Mouse (Mus musculus) large intestine, adult 2 months (tissue): Measurements from ENCODE around the gene Lrig1. TPM values are rescaled to one million over a fixed set of nuclear protein-coding genes. Genes with fewer than 3 reads are reported as not detected.

Experiments
- DNase-seq: peaks from one replicate; pipeline ENCODE4 v3.0.0-alpha.2; 2012; ENCODE audit warnings: low read depth, low spot score
- WGBS: fragments of 180-500 bp; shearing (Covaris S2); methylation state at CpG from one replicate; pipeline ENCODE4 v1.1.7; 2018; 5-methylcytosine and 5-hydroxymethylcytosine counted together
- polyA plus RNA-seq: library from polyadenylated mRNA; depleted of rRNA; stranded (reverse); fragments of >200 nt; gene quantifications from 2 replicates; pipeline ENCODE4 v1.2.3, GENCODE M21; 2012

Gene Lrig1
- polyA plus RNA-seq, 1 experiment: 35.5 TPM

DNA sequence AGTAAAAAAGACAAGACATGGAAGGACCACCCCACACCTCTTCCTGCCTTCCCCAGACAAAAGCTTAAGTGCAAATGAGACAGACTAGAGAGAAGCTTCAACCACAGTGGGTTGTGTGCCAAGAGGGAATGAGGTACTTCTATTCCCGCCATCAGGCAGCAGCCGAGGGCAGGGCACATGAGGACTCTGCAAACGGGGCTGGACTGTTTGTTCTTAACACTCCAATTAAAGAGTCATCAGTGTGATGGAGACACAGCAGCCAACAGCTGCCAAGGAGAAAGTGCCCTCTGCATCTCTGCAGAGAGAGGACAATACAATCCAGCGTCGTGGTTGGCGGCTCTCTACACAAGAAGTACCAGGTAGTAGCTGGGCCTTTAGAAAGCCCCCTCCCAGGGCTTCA, 71.2 kb downstream of the Lrig1 start:
- no peak for DNase-seq
- WGBS: 26% methylated on average over 6 of the region's 6 CpGs

DNA sequence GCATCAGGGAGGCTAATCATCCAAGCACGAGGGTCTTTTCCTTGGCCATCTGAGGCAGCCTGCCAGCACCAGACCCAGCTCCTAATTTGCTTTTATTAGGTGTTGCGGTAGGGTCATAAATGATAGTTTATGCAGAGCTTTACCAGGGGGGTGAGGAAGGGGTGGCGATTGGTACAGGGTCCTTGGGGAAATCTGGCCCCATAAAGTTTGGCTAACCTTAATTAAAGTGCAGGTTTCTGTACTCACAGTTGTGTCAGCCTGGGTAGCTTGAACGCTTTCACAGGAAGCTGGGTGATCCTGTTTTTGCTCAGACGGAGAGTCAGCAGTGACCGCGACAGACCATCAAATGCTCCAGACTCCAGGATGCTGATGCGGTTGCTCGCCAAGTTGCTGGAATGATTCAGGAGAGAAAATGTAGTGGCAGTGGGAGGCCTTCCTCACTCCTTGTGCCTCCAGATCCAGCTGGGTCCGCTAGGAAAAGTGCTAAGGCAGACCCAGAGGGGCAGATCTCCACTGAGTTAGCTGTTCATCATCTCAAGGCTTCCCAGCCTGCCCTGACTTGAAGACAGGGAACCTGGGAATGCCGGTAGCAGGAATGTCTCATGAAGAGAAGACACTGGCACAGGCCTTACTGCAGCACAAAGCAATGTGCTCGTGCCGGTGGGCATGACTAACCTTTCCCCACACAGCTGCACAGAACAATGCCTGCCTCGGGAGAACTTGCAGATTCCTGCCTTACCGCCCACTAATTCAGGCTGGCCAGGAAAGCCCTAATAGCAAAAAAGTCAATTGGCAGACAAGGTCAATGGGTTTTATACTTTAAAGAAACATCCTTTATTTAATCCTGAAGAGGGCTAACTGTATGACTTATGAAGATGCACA, 72.0 kb downstream of the Lrig1 start:
- no peak for DNase-seq
- WGBS: 68% methylated on average over 15 of the region's 15 CpGs

DNA sequence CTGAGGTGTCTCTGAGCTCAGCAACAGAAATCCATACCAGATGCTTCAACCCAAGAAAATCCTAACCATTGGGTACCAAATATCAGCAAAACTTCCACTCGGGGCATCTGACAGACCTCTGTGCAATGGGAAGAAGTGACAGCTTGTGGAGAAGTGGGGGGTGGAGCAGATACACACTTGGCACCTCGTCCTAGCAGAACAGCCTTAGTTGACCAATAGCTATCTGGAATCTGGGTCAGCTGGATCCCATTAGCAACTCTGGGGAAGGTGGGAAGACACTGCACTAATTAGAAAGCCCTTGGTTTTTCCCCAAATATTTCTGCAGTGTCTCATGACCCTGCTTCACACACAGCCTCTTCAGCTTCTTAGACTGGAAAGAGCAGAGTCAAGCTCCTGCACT, 73.2 kb downstream of the Lrig1 start:
- DNase-seq: no peak
- 30% methylated on average over 2 of the region's 2 CpGs for WGBS

DNA sequence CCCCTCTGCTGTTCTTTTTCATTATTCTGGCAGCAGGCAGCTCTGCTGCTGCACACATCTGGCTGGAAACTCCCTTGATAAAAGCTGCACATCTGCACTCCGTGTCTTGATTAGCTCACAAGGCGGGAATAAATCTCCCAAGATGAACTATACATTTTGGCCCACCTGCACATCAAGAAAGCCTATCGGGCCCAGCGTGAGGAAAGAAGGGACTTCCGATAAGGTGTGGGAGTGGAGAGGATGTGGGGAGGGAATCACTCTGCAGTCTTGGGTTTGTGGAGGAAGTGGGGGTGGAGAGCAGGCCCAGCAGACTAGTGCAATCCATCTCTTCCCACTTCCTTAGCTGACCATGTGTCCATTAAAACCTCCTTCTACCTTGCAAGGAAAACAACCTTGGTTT, 74.1 kb downstream of the Lrig1 start:
- DNase-seq: no peak
- 67% methylated on average over 5 of the region's 5 CpGs for WGBS

DNA sequence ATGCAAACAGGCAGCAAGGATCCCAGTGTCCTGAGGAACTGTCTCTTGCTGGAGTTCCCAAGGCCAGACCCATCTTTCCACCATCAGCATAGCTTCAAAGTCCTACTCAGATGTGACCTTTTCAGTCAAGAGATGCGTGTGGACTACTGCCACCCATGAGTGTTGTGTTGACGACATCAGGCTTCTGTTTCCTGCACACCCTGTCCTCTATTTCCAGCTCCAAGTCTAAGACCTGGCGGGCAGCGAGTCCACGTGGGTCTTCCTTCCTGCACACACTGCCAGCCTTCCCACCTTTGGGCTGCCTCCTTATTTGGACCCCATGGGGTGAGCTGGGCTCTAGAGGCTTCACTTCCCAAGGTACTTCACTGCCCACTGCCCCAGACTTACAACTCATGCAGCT, 75.4 kb downstream of the Lrig1 start:
- WGBS: 79% methylated on average over 5 of the region's 5 CpGs
- DNase-seq: no peak

DNA sequence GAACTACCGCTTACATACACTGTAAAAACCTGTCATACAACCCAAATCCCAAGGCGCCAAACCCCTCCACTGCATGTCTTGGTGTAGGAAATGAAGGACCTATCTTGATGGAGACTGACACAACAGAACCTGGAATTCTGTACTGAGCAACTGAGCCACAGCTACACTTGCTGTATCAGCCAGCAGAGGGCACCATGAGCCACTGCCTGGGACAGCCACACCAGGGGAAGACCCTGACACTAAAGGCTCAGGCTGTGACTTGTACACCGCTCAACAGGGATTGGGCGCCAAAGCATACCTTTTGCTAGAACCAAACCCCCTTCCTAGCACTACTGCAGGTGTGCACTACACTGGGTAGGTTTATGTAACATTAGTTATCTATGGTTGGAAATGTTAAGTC, 77.0 kb downstream of the Lrig1 start:
- WGBS: 82% methylated on average over 4 of the region's 4 CpGs
- no peak for DNase-seq

DNA sequence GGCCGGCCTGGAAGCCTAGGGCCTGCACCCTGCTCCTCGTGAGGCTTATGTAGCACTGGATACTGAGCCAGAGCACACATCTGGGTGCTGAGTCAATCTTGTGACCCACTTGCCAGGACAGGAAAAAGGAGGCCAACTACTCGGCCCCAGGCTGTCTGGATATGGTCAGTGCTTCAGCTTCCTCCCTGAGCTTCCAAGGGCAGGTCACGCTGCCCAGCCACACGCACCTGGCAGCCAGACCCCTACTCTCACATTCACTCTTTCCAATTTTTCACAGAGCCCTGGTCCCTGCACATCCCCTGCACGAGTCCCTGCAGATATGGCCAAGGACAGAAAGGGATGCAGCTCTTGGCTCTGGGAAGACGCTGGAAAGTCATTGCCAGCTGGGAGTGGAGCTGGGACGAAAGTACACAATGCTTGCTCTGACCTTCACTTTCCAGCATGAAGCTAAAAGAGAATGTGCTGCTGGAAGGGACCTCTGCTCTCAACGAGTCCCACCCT, 79.1 kb downstream of the Lrig1 start:
- no peak for DNase-seq
- 58% methylated on average over 9 of the region's 9 CpGs for WGBS

DNA sequence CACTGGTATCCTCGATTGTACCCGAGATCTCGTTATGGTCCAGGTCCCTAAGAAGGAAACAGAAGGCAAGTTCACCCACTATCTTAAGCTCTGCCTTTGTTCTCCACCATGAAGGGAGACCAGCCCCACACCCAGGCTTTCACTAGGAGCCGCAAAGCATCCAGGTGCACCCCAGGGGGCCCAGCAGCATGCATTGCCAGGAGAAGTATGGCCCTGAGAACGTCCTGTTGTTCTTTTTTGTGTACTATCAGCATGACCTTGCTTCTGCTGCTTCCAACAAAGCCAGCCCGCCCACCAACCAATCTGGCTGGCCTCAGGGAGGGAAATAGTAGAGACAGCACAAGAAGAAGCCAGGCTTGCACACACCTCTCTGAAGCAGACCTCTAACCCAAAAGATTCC, 79.7 kb downstream of the Lrig1 start:
- WGBS: 74% methylated on average over 6 of the region's 6 CpGs
- no peak for DNase-seq

DNA sequence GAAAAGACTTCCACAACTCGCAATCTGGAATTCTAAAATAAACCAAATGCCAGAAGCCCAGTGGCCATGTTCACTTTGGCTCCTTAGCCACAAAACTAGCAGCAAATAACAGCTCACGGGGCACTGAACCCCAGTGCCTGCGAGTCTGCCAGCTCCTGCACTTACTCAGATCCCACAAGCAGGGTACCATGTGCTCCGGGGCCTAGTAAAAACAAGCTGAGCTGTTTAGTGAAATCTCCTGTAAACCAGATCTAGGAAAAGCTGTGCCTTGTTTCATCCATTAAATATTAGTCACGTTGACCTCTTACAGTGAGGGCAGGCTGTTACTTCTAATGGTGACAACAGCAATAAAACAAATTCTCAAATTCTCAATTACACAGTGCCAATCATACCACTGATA, 81.3 kb downstream of the Lrig1 start:
- WGBS: 78% methylated on average over 5 of the region's 5 CpGs
- DNase-seq: no peak

DNA sequence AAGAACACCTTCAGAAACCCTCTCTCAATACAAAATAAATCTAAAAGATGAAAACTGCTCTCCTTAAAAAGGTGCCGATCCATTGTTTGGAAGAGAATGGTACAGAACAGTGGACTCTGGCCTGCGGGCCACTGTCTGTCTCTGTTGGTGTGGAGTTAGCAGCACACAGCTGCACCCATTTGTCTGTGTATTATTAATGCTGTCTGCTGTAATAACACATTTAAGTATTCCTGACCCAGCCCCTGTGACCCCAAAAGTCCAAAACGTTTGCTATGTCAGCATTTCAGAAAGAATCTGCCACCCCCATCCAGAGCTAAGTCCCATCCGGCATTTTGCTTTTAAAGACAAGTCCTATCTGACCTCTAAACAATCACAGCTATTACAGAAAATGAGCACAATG, 84.0 kb downstream of the Lrig1 start:
- no peak for DNase-seq

DNA sequence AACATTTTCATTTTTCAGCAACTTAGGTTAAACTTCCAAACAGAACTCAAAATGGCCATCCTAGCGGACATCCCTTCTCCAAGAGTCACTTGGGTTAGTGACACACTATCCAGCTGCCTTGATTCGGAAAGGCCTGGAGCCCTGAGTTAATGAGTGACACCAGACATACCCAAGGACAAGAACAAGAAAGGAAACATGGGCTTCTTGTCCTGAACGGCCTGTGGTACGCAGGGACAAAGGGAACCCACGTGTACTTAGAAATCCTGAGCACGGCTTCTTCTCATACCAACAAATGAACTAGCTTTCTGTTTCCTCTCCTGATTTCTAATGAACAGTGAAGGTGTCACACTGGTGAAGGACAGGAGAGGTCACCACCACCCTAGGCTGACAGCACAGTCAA, 85.6 kb downstream of the Lrig1 start:
- DNase-seq: no peak
- 72% methylated on average over 6 of the region's 6 CpGs for WGBS

More for the DNA sequence above, 84.0 kb downstream of the Lrig1 start:
- 70% methylated on average over 4 of the region's 4 CpGs for WGBS

DNA sequence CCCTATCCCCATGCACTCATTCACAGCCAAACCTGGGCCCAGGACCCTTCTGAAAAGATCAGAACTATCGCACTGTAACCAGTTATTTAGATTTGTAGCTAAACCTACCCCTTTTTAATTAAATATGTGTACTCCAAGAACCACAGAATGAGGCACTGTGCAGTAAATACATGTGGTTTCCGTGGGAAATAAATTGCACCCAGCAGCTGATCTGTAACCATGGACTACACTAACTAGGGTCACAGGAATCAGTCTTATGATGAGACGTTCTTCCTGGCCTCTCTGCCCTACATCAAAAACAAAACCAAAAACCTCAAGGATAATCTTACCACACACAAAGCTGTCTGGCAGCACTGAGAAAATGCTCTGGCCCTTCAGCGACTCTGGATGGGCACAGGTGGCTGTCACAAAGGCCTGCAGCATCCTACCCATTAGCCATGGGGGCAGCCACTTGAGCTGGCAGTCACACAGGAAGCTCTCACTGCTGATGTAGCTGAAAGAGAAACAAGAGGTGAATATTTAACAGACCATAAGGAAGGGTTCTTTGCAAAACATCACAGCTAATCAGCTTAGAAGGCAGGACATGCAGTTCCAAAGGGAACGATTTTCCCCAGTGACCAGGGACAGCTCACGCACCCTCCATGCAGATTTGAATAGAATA, 86.6 kb downstream of the Lrig1 start:
- 57% methylated on average over 6 of the region's 6 CpGs for WGBS
- DNase-seq: no peak

DNA sequence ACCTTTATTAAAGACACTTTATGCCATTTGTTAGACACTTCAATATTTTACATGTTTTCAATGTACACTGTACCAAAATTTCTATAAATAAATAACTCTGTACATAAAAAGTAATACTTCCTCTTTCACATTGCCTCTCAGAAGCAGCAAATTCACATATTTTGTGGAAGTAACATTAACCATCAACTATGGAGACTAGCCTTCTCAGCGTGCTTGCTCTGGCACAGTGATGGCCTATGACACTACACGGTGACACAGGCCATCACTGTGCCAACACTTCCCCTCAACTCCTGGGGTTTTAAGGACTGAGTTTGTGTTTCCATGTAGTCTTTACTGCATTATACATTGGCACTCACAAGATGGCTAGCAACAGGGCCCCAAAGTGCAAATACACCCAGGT, 95.4 kb downstream of the Lrig1 start:
- no peak for DNase-seq
- WGBS: 71% methylated on average over 2 of the region's 2 CpGs

DNA sequence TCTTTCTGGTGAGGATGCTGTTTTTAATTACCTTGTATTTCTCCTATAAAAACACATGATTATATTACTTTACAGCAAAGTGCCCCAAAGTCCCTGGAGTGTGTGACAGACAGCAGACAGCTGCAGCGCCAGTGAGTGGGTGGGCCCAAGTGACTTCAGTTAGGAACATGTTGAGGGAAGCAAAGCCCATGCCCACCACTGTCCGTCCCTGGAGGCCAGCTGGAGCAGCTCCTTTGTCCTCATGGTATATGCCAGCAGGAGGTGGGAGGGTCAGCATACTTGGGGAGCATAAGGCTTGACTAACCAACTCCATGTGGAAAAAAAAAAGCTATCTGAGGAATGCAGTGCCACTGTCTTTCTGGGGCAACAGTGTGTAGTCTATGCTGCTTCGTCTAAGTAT, 95.9 kb downstream of the Lrig1 start:
- WGBS: 66% methylated on average over 3 of the region's 3 CpGs
- no peak for DNase-seq

DNA sequence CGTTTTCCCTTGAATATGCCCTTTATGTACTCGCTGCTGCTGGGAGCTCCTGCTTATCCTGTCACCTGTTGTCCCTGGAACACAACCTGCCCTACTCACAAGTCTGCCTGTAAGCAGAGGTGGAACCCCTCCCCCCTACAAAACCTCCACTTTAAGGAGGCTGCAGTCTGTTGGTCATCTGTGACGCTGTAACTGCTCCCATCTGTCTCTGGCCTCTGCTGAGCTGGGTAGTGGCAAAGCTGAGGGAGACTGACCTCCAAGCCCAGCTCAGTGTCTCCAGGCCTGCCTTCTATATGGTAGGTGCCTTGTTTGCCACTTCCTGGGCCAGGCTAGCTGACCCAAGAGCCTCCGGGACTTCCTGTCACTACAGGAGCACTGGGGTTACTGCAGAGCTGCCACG, 98.1 kb downstream of the Lrig1 start:
- 57% methylated on average over 5 of the region's 5 CpGs for WGBS
- no peak for DNase-seq

DNA sequence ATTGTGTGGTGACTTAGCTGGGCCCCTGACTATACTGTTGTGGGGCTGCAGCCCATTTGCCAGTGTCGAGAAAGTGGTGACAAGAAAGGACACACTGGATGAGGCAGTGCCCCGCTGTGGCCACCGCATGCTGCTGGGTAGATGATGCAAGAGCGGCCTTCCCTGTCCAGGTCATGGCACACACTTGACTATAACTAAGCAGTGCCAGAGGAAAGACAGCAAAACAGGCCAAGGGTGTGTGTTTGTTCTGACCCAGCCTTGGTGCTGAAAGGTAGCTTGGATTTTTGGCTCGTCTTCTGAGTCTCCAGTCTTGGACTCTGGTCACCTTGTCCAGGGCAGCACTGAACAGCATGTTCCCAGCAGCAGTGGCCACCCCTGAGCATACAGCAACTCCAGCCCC, 98.9 kb downstream of the Lrig1 start:
- DNase-seq: no peak
- WGBS: 57% methylated on average over 5 of the region's 5 CpGs

DNA sequence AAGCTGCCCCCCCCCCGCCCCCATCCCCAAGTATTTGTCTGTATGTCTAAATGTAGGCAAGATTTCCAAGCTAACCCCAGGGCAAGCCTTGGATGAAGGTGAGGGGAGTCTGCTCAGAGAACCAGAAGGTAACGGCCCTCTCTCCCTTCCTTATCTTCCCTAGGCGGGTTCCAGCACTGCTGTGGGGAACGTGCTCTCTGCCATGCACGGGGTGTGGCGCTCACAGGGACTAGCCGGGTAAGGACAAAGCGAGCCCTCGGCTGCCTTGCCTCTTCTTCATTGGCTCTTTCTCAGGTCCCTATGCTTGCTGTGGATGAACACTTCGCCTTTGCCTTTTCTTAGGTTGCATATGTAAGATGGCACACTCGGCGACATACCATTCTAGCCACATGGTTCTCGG, 100.9 kb downstream of the Lrig1 start:
- DNase-seq: no peak
- 78% methylated on average over 13 of the region's 13 CpGs for WGBS

DNA sequence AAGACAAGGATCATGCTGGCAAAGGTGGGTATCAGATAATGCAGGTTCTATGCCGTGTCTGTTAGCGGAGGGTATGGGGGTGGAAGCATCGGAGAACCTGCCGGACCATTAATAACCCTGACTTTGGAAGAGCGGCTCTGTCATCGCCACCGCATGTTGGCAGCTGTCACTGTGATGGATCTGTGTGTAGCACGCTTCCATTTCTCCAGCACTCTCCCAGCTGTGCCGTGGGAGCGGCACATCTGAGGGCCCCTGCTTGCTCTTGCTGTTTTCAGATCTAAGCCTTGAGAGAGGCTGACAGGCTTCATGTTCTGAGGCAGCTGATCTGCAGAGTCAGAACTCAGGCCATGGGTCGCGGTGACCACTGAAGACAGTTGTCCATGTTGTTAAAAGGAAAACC, 101.5 kb downstream of the Lrig1 start:
- no peak for DNase-seq
- 89% methylated on average over 12 of the region's 12 CpGs for WGBS

DNA sequence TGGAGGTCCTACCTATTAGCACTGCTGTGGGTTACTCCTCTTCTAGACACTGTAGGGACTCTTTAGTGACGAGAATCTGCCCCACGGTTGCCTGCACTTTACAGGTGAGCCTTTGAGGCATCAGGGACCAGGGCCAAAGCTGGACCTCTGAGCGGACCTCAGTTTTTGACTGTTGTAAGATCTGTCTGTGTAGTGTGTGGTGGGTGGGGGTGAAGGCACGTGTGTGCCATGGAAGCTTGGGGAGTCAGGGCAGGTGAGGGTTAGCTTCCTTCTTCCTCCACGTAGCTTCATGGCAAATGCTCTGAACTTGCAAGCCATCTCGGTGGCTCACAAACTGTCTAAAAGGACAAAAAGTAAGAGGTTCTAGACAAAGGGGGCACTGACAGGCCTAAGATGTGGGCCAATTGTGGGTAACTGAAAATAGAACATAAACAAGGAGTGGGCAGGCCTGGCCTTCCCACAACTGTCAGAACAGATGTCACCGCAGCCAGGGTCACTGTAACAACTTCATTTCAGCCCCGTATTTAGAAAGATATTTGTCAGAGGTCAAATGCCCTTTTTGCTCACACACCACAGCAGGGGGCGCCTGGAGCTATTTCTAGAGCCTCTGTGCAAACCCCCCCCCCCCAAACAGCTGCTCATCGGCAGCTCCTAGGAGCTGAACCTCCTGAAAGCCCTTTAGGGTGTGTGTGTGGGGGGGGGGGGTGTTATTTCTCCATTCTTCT, 103.0 kb downstream of the Lrig1 start:
- no peak for DNase-seq
- 60% methylated on average over 10 of the region's 10 CpGs for WGBS

DNA sequence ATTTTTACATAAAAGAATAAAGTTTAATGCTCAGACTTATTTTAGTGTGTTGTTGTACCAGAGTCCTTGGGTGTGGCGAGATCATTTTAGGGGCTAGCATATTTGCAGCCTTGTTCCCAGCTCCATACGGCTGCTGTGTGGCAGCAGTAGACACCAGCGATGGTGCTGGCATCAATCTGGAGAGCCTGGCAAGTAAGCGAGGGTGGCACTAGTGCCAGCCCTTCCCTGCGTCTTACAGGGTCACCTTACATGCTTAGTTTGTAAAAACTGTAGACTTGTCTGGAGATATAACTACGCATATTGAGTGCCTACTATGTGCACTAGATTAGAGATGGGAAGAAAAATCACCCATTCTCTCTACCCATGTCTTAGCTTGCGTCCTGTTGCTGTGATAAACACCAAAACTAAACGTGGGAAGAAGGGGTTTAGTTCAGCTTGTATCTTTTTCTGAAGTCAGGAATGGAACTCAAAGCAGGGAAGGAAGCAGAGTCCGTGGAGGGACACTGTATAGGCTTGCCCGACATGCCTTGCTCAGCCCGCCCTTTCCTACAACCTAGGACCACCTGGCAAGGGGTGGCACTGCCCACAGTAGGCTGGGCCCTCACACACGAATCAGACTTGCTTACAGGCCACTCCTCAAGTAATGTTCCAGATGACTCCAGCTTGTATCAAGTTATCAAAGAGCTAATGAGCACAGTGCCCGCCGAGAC, 103.8 kb downstream of the Lrig1 start:
- no peak for DNase-seq
- 80% methylated on average over 14 of the region's 14 CpGs for WGBS
